Mouse (Mus musculus) spleen, postnatal 10 days (tissue): ENCODE results near the gene Kcnb1.

Source experiments
- DNase-seq, 2 experiments: peaks; one replicate each; pipeline ENCODE4 v3.0.0; 2021 to 2022; ENCODE audit warnings: low spot score in 2 of 2

The Kcnb1 gene

GRCm38 (mm10) chr2:167062497-167062911, 127.5 kb downstream of the Kcnb1 start:
- DNase-seq = peak; percentile 93 to 98

- peak; percentile 48 to 62 for DNase-seq
Measured at GRCm38 (mm10) chr2:167061381-167062034, 128.4 kb downstream of the Kcnb1 start.

- no peak for DNase-seq
Measured at GRCm38 (mm10) chr2:167060761-167061160, 129.2 kb downstream of the Kcnb1 start.

GRCm38 (mm10) chr2:167060360-167060759, 129.6 kb downstream of the Kcnb1 start:
- no peak for DNase-seq

GRCm38 (mm10) chr2:167059960-167060359, 130.0 kb downstream of the Kcnb1 start:
- DNase-seq = no peak

GRCm38 (mm10) chr2:167059536-167059935, 130.4 kb downstream of the Kcnb1 start:
- no peak for DNase-seq

- no peak for DNase-seq
Measured at GRCm38 (mm10) chr2:167058814-167059387, 131.1 kb downstream of the Kcnb1 start.

- DNase-seq = no peak
Measured at GRCm38 (mm10) chr2:167058201-167058600, 131.8 kb downstream of the Kcnb1 start.

- no peak for DNase-seq
Measured at GRCm38 (mm10) chr2:167056942-167057323, 133.0 kb downstream of the Kcnb1 start.

GRCm38 (mm10) chr2:167056210-167056941, 133.6 kb downstream of the Kcnb1 start:
- no peak for DNase-seq

GRCm38 (mm10) chr2:167055386-167055785, 134.6 kb downstream of the Kcnb1 start:
- DNase-seq = no peak

GRCm38 (mm10) chr2:167053127-167053844, 136.7 kb downstream of the Kcnb1 start:
- no peak for DNase-seq

- DNase-seq = no peak
Measured at GRCm38 (mm10) chr2:167048698-167049358, 141.1 kb downstream of the Kcnb1 start.

GRCm38 (mm10) chr2:167048223-167048622, 141.7 kb downstream of the Kcnb1 start:
- DNase-seq = no peak
